Mouse (Mus musculus): ENCODE data around the gene Rpl39l. TPM values are rescaled to one million over a fixed set of nuclear protein-coding genes. Genes with fewer than 3 reads are reported as not detected.

Gene Rpl39l
- not detected for polyA plus RNA-seq (2015; fragmentation: Illumina TruSeq; extraction: RNeasy Lipid Tissue Mini Kit (QIAGEN cat#74804); ENCODE audit: low read depth, low replicate concordance)

GRCm38 (mm10) chr16:10170005-10170404, at the start of gene Rpl39l:
Rpl39l (plus strand) TSS chr16:10170226.

GRCm38 (mm10) chr16:10192679-10193506, 22.9 kb downstream of the Rpl39l start, which contains the start of gene Atf7ip2:
Atf7ip2 (plus strand) TSS chr16:10192712.

Other genes starting within 250 kb of the Rpl39l start
- 39.1 TPM for gene Grin2a, start 174.7 kb upstream of the Rpl39l start, polyA plus RNA-seq (2015; fragmentation: Illumina TruSeq; extraction: RNeasy Lipid Tissue Mini Kit (QIAGEN cat#74804); ENCODE audit: low read depth, low replicate concordance)
- not detected for gene Atf7ip2, start 22.5 kb downstream of the Rpl39l start, polyA plus RNA-seq (2015; fragmentation: Illumina TruSeq; extraction: RNeasy Lipid Tissue Mini Kit (QIAGEN cat#74804); ENCODE audit: low read depth, low replicate concordance)
- gene Emp2, start 143.7 kb downstream of the Rpl39l start, polyA plus RNA-seq (2015; fragmentation: Illumina TruSeq; extraction: RNeasy Lipid Tissue Mini Kit (QIAGEN cat#74804); ENCODE audit: low read depth, low replicate concordance) = 19.5 TPM
- 12.8 TPM for gene Tekt5, start 225.3 kb downstream of the Rpl39l start, polyA plus RNA-seq (2015; fragmentation: Illumina TruSeq; extraction: RNeasy Lipid Tissue Mini Kit (QIAGEN cat#74804); ENCODE audit: low read depth, low replicate concordance)
- 25.1 TPM for gene Nubp1, start 241.7 kb downstream of the Rpl39l start, polyA plus RNA-seq (2015; fragmentation: Illumina TruSeq; extraction: RNeasy Lipid Tissue Mini Kit (QIAGEN cat#74804); ENCODE audit: low read depth, low replicate concordance)